Mouse (Mus musculus): ENCODE measurements around the gene Tlnrd1. TPM values are rescaled to one million over a fixed set of nuclear protein-coding genes. Genes with fewer than 3 reads are reported as not detected.

The Tlnrd1 gene
- polyA plus RNA-seq, 1 experiment from 2014 or later, result 18.9 TPM

DNA sequence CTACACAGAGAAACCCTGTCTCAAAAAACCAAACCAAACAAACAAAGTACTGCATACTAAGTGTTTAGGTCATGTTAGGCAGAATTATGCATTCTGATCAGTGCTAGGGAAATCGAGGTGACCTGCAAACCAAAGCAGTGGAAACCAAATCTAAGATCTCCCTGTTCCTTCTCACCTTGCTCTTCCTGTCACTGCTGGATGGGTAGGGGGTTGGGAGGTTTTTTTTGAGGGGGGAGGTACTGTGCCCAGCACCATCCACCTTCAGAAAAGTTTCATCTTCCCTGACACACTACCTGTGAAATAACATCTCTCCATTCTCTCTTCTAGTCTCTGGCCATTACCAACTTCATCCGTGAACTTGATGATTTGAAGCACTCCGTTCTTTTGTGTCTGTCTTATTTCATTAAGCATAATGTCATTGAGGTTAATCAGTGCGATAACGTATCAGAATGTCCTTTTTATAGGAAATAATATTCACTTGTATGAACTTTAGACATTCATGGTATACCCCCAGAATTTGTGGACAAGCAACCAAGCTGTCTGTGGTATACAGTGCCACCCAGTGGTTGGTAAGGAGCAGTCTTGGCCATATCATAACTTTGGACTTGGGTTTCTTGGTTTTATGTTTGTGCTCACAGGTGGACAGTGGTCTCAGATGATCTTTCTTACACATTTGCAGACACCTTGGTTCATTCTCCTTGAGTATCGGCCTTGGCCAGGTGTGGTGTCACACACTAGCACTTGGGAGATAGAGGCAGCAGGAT, 2.4 kb upstream of the Tlnrd1 start:
- no peaks in the 10 kb centered on the region for H3K9me3 ChIP-seq (ENCODE audit: low read length)
- no peak overlapping the region for H3K9ac ChIP-seq (replicated peaks; ENCODE audit: low read depth)
- TF ChIP-seq CTCF (IDR thresholded peaks at IDR 0.05), result peak; percentile 75
- TF ChIP-seq EP300 (IDR thresholded peaks at IDR 0.05), result no peak
- no peaks in the 10 kb centered on the region for H3K36me3 ChIP-seq (ENCODE audit: insufficient read depth, low read length)
- no peaks in the 10 kb centered on the region for H3K27me3 ChIP-seq (replicated peaks; ENCODE audit: insufficient read depth, low read length)
- no peak overlapping the region for H3K27ac ChIP-seq (ENCODE audit: low read length)
- ATAC-seq, result no peak
- H3K4me1 ChIP-seq (ENCODE audit: insufficient read depth, low read depth, low read length), result peaks cover 18% of the 10 kb centered on the region
- H3K4me3 ChIP-seq (ENCODE audit: low read depth, low read length), result no peak overlapping the region
- DNase-seq (ENCODE audit: low spot score), result no peak
- H3K4me2 ChIP-seq (replicated peaks; ENCODE audit: low read depth, low read length), result no peak overlapping the region
- 95% methylated on average over 6 of the region's 6 CpGs for WGBS

DNA sequence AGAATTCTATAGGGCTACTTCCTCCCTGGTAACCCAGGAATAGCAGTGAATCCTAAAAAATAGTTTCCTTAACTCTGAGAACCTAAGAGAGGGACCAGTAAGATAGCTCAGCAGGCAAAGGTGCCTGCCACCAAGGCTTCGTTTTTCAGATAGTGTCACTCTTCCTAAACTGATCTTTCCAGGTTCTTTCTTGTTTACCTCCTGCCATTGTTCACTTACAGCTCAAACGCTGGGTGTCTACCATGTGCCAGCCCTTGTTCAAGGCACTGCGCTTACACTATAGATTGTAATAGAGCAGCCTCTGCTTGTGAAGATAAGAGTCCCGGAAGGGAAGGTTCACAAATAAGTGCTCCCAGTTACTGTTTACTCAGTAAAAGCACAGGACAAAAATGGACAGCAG, 1.7 kb upstream of the Tlnrd1 start:
- no peaks in the 10 kb centered on the region for H3K9me3 ChIP-seq (ENCODE audit: low read length)
- WGBS, result 37% methylated on average over 4 of the region's 4 CpGs
- no peak overlapping the region for H3K4me3 ChIP-seq (ENCODE audit: low read depth, low read length)
- H3K36me3 ChIP-seq (ENCODE audit: insufficient read depth, low read length), result no peaks in the 10 kb centered on the region
- ATAC-seq, result no peak
- peak; percentile 68 for TF ChIP-seq EP300 (IDR thresholded peaks at IDR 0.05)
- TF ChIP-seq CTCF (IDR thresholded peaks at IDR 0.05), result no peak
- no peak overlapping the region for H3K9ac ChIP-seq (replicated peaks; ENCODE audit: low read depth)
- no peak overlapping the region for H3K4me2 ChIP-seq (replicated peaks; ENCODE audit: low read depth, low read length)
- no peak for DNase-seq (ENCODE audit: low spot score)
- H3K27ac ChIP-seq (ENCODE audit: low read length), result peak overlapping the region; percentile 98
- H3K4me1 ChIP-seq (ENCODE audit: insufficient read depth, low read depth, low read length), result peaks cover 18% of the 10 kb centered on the region
- H3K27me3 ChIP-seq (replicated peaks; ENCODE audit: insufficient read depth, low read length), result no peaks in the 10 kb centered on the region

GRCm38 (mm10) chr7:83884921-83885532, 922 bp upstream of the Tlnrd1 start:
- Histone ChIP-seq H3K27me3 (replicated peaks; ENCODE audit: insufficient read depth, low read length) (no peaks in the 10 kb centered on the region), H3K4me1 (ENCODE audit: insufficient read depth, low read depth, low read length) (peaks cover 18% of the 10 kb centered on the region), H3K9me3 (ENCODE audit: low read length) (no peaks in the 10 kb centered on the region), H3K9ac (replicated peaks; ENCODE audit: low read depth) (peak overlapping the region; percentile 70; the same call in 1 of the 2 replicates), H3K27ac (ENCODE audit: low read length) (peak overlapping the region; percentile 98), H3K4me3 (ENCODE audit: low read depth, low read length) (peak overlapping the region; percentile 67), H3K4me2 (replicated peaks; ENCODE audit: low read depth, low read length) (peak overlapping the region; percentile 94), H3K36me3 (ENCODE audit: insufficient read depth, low read length) (no peaks in the 10 kb centered on the region)
- 23% methylated on average over 6 of the region's 6 CpGs for WGBS
- ATAC-seq (no peak), DNase-seq (ENCODE audit: low spot score) (peak; percentile 48)
- TF ChIP-seq EP300 (IDR thresholded peaks at IDR 0.05), result peak; percentile 53; the same call in 1 of the 2 replicates
- TF ChIP-seq CTCF (IDR thresholded peaks at IDR 0.05), result no peak

DNA sequence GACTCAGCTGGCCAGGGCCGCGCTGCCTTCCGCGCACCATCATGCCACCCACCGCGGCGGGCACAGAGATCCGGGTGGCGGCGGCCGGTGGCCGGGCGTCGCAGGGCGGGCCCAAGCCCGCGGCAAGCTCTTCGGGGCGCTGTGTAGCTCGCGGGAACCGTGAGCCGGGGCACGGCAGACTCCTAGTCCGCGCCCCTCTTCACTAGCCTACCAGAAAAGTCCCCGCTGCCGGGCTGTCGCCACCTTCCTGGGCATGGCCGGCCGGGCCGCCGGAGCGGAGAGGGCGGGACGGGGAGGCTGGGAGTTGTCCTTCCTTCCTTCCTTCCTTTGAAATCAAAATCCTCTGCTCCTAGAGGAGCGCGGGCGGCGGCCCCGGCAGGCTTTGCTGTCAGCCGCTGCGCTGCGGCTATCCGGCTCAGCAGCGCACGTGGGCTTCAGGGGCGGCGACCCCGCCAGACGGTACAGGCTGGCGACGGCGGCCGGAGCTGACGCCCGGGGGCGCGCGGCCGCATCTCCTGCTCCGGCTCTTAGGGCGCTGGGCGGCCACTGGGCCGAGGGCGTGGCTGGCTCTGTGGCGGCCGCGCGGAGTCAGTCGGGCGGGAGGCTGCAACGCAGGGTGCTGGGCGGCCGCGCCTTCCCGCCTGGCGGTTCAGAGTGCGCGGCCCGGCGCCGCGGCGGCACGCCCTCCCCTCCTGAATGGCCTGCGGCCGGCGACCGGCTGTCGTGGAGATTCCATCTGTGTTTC, 657 bp downstream of the Tlnrd1 start:
- peaks cover 17% of the 10 kb centered on the region for H3K4me1 ChIP-seq (ENCODE audit: insufficient read depth, low read depth, low read length)
- H3K9ac ChIP-seq (replicated peaks; ENCODE audit: low read depth), result peak overlapping the region; percentile 70
- peak overlapping the region; percentile 67 for H3K4me3 ChIP-seq (ENCODE audit: low read depth, low read length)
- DNase-seq (ENCODE audit: low spot score) (peak; percentile 94), ATAC-seq (peak; percentile 83)
- WGBS, result under 1% methylated on average over 41 of the region's 91 CpGs
- no peaks in the 10 kb centered on the region for H3K9me3 ChIP-seq (ENCODE audit: low read length)
- peak overlapping the region; percentile 98 for H3K27ac ChIP-seq (ENCODE audit: low read length)
- peak overlapping the region; percentile 94 for H3K4me2 ChIP-seq (replicated peaks; ENCODE audit: low read depth, low read length)
- TF ChIP-seq EP300 (IDR thresholded peaks at IDR 0.05) (peak; percentile 40), CTCF (IDR thresholded peaks at IDR 0.05) (peak; percentile 14; the same call in 1 of the 2 replicates)
- no peaks in the 10 kb centered on the region for H3K27me3 ChIP-seq (replicated peaks; ENCODE audit: insufficient read depth, low read length)
- H3K36me3 ChIP-seq (ENCODE audit: insufficient read depth, low read length), result no peaks in the 10 kb centered on the region

DNA sequence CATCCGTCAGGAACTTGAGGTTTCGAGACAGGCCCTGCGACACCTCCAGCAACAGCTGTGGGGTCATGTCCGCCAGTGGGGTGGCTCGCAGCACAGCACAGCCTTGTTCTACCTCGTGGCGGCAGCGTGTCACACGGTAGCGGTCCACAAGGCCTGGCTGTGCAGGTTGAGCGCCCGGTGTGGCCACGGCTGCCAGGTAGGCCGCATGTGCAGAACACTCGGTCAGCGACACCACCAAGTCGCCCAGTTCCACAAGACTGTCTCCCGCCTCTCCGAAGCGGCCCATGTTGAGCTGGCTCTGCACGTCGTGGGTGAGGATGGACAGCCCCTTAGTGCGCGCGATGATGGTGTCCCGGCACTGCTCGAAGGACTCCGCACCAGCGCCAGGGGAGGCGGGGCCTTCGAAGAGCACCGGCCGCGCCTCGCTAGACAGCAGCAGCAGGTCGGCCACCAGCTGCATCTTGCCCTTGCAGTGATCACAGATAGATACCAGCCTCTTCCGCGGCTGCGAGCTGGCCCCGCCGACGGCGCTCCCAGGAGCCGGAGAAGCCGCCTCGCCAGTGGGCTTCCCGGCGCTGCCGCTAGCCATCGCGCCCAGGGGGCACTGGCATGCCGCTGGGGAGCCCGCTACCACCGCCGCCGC, 1.4 kb downstream of the Tlnrd1 start:
- no peak for TF ChIP-seq EP300 (IDR thresholded peaks at IDR 0.05)
- no peak for TF ChIP-seq CTCF (IDR thresholded peaks at IDR 0.05)
- peak overlapping the region; percentile 94 for H3K4me2 ChIP-seq (replicated peaks; ENCODE audit: low read depth, low read length)
- WGBS, result 8% methylated on average over 44 of the region's 56 CpGs
- H3K27me3 ChIP-seq (replicated peaks; ENCODE audit: insufficient read depth, low read length), result no peaks in the 10 kb centered on the region
- H3K4me1 ChIP-seq (ENCODE audit: insufficient read depth, low read depth, low read length), result peaks cover 21% of the 10 kb centered on the region
- DNase-seq (ENCODE audit: low spot score) (peak; percentile 76), ATAC-seq (peak; percentile 16)
- H3K9ac ChIP-seq (replicated peaks; ENCODE audit: low read depth), result peak overlapping the region; percentile 70
- H3K27ac ChIP-seq (ENCODE audit: low read length), result peak overlapping the region; percentile 98
- peak overlapping the region; percentile 67 for H3K4me3 ChIP-seq (ENCODE audit: low read depth, low read length)
- H3K9me3 ChIP-seq (ENCODE audit: low read length), result no peaks in the 10 kb centered on the region
- H3K36me3 ChIP-seq (ENCODE audit: insufficient read depth, low read length), result no peaks in the 10 kb centered on the region

Data from lung, postnatal 0 days (tissue).